Mouse (Mus musculus): ENCODE measurements at regions not wholly inside any gene's neighbourhood (a gene's known extent, or its start where the extent isn't known, plus 50 kb on each side); places are given as distances from the start of the nearest gene placed in this dataset.
"Not testable (repeated sequence)": the region's sequence is repeated elsewhere in the genome, so short reads cannot be mapped to it uniquely, and the experiment has no call there.

- DNase-seq = no peak
These were observed 172.7 kb upstream of the Prkcq start for GRCm38 (mm10) chr2:10999217-10999618.

- no peak for DNase-seq
These were observed 166.1 kb upstream of the Prkcq start for GRCm38 (mm10) chr2:11005806-11006205.

GRCm38 (mm10) chr2:11011041-11011962, 160.6 kb upstream of the Prkcq start:
- DNase-seq = no peak

DNA sequence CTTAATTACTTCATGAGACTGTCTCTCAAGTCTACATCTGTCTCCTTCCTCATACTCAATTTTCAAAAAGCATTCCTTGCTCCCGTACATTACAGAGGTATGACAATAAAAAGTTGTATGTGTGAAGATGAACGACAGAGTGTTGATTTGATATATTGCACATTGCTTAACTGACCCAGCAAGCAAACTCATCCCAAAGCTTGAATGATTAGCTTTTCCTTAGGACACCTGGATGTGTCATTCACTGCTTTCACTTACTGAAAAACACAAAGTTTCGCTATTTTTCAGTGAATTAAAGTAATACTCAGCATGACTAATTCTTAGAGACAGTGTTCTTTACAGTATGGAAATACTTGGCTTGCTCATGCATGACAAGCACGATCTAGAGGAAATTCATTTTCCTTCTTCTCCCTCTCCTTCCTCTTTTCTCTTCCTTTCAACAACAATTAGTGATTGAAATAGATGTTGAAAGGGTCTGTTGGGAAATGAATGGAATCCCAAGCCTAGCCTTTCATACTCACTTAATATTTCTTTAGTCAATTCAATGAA, 159.5 kb upstream of the Prkcq start:
- DNase-seq = no peak

GRCm38 (mm10) chr2:11013154-11013553, 158.8 kb upstream of the Prkcq start:
- no peak for DNase-seq

- no peak for DNase-seq
These were observed 155.5 kb upstream of the Prkcq start for GRCm38 (mm10) chr2:11016446-11016845.

- no peak for DNase-seq
These were observed 139.0 kb upstream of the Prkcq start for GRCm38 (mm10) chr2:11032891-11033290.

GRCm38 (mm10) chr2:11034178-11034577, 137.7 kb upstream of the Prkcq start:
- DNase-seq = no peak

GRCm38 (mm10) chr2:11037343-11037742, 134.6 kb upstream of the Prkcq start:
- DNase-seq = no peak

- DNase-seq = no peak
These were observed 133.5 kb upstream of the Prkcq start for GRCm38 (mm10) chr2:11038440-11038839.

- no peak for DNase-seq
These were observed 131.9 kb upstream of the Prkcq start for GRCm38 (mm10) chr2:11040005-11040404.

GRCm38 (mm10) chr2:11044727-11045274, 127.1 kb upstream of the Prkcq start:
- DNase-seq = no peak

- DNase-seq = no peak
These were observed 120.3 kb upstream of the Prkcq start for GRCm38 (mm10) chr2:11051621-11052020.

- DNase-seq = peak; percentile 3
These were observed 112.0 kb upstream of the Prkcq start for GRCm38 (mm10) chr2:11059731-11060425.

- DNase-seq = no peak
These were observed 104.5 kb upstream of the Prkcq start for GRCm38 (mm10) chr2:11067384-11067783.

GRCm38 (mm10) chr2:11083536-11083935, 88.4 kb upstream of the Prkcq start:
- no peak for DNase-seq

- no peak for DNase-seq
These were observed 84.9 kb upstream of the Prkcq start for GRCm38 (mm10) chr2:11086996-11087395.

DNA sequence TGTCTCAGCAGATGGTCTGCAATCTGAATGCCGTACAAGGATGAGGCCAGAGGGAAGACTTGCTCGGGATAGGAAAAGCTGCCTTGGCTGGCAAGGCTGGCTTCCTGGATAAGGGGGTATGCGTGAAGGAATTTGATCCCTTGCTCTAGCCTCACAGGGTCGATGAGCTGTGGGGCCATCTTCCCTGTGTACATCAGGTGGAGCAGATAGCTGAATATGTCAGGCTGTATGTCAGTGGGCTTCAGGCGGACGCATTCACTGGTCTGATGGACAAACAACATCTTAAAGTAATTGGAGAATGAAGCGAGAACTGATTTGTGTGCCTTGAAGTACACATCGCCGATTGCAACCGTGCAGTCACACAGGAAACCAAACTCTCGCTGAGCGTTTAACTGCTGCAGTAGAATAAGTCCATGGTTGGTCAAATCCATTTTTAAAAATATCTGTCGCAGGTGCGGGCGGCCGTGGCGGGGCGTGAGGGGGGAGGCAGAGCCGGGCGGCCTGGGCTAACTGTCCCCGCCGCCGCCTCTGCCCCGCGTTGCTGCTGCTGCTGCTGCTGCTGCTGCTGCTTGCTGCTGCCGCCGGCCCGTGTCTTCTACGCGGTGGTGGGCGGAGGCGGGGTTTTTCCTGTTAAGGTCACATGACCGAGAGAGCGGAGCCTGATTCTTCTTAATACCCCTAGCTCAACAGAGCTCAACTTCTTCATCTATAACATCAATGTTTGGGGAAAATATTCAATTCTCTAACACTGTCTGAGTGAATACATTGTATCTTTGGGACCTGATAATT, 71.9 kb upstream of the Prkcq start:
- DNase-seq = not testable (repeated sequence)

DNA sequence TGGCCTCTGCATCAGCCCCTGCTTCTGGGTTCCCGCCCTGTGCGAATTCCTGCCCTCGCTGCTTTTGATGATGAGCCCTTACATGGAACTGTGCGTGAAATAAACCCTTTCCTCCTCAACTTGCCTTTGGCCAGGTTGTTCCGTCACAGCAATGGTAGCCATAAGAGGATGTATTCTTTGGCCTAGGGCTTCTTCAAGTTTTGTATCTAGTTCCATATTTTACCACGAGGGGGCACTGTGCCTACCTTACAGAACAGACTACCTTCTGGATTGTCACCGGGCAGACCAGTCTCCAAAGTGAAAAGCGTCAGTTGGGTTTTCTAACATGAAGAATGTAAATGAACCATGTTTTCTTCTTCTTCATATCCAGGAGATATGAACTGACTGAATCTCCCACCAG, 58.7 kb upstream of the Prkcq start:
- DNase-seq = no peak

DNA sequence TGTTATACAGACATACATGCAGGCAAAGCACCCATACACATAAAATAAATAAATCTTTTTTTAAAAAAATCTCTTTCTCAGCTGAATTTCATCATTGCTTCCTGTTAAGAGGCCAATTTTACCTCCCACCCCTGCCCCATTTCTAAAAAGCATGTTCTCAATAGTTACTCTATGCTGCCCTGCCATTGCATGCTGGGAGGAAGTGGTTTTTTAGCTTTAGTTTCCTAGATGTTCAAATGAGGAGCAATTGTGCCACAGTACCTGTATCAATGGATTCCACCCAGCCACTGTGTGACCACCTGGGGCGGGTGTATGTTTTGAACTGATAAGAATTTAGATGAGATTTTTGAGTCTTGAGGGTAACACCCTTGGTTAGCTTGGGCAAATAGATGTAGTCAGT, 53.3 kb upstream of the Prkcq start:
- no peak for DNase-seq

DNA sequence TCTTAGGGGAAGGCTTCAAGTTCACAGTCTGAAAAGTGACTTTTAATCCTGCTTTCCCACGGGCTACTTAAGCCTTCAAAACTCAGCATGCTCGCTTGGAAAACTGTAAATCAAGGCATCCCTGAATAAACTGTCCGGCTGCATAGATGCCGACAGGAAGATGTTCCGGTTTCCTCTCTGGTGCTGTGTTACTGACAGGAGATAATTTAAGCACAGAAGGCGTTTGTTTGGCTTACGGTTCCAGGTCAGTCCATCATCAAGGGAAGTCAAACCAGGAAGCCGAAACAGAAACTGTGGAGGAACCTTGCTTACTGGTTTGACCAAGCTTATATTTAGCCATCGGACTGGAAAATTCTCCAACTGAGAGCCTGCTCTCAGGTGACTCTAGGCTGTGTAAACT, 52.6 kb upstream of the Prkcq start:
- no peak for DNase-seq

All from cerebellum, adult 11 months (tissue).